Mouse (Mus musculus): ENCODE results near the gene Rrm1.
A peak's percentile ranks its signal among the peaks of the same experiment; 100 is the strongest.
"Not testable (repeated sequence)": the region's sequence is repeated elsewhere in the genome, so short reads cannot be mapped to it uniquely, and the experiment has no call there.

Rrm1 gene

GRCm38 (mm10) chr7:102441657-102442391 lies at the start of gene Rrm1:
Rrm1 (plus strand) TSS chr7:102441695.
- peak; percentile 73 for DNase-seq (ENCODE audit: low spot score)

GRCm38 (mm10) chr7:102393898-102394297 lies 47.6 kb upstream of the Rrm1 start:
- DNase-seq (ENCODE audit: low spot score), result no peak

- no peak for DNase-seq (ENCODE audit: low spot score)
Measured at GRCm38 (mm10) chr7:102395894-102396293, 45.6 kb upstream of the Rrm1 start.

- DNase-seq (ENCODE audit: low spot score), result no peak
Measured at GRCm38 (mm10) chr7:102396331-102396730, 45.2 kb upstream of the Rrm1 start.

GRCm38 (mm10) chr7:102399180-102399731 lies 42.2 kb upstream of the Rrm1 start:
- no peak for DNase-seq (ENCODE audit: low spot score)

- DNase-seq (ENCODE audit: low spot score), result no peak
Measured at GRCm38 (mm10) chr7:102404118-102404517, 37.4 kb upstream of the Rrm1 start.

GRCm38 (mm10) chr7:102407440-102407839 lies 34.1 kb upstream of the Rrm1 start:
- DNase-seq (ENCODE audit: low spot score), result no peak

- DNase-seq (ENCODE audit: low spot score), result not testable (repeated sequence)
Measured at GRCm38 (mm10) chr7:102415272-102415671, 26.2 kb upstream of the Rrm1 start.

- no peak for DNase-seq (ENCODE audit: low spot score)
Measured at GRCm38 (mm10) chr7:102415841-102416240, 25.7 kb upstream of the Rrm1 start.

- DNase-seq (ENCODE audit: low spot score), result no peak
Measured at GRCm38 (mm10) chr7:102417398-102417797, 24.1 kb upstream of the Rrm1 start.

GRCm38 (mm10) chr7:102422036-102422435 lies 19.5 kb upstream of the Rrm1 start:
- DNase-seq (ENCODE audit: low spot score), result no peak

GRCm38 (mm10) chr7:102425933-102426685 lies 15.4 kb upstream of the Rrm1 start:
- no peak for DNase-seq (ENCODE audit: low spot score)

GRCm38 (mm10) chr7:102434344-102434743 lies 7.2 kb upstream of the Rrm1 start:
- no peak for DNase-seq (ENCODE audit: low spot score)

GRCm38 (mm10) chr7:102440822-102441656 lies 456 bp upstream of the Rrm1 start:
- DNase-seq (ENCODE audit: low spot score), result no peak

GRCm38 (mm10) chr7:102442432-102442831 lies 937 bp downstream of the Rrm1 start:
- no peak for DNase-seq (ENCODE audit: low spot score)

GRCm38 (mm10) chr7:102444301-102444700 lies 2.8 kb downstream of the Rrm1 start:
- DNase-seq (ENCODE audit: low spot score), result no peak

GRCm38 (mm10) chr7:102446438-102446837 lies 4.9 kb downstream of the Rrm1 start:
- no peak for DNase-seq (ENCODE audit: low spot score)

- DNase-seq (ENCODE audit: low spot score), result no peak
Measured at GRCm38 (mm10) chr7:102458618-102459380, 17.3 kb downstream of the Rrm1 start.

GRCm38 (mm10) chr7:102467566-102467965 lies 26.1 kb downstream of the Rrm1 start:
- no peak for DNase-seq (ENCODE audit: low spot score)

GRCm38 (mm10) chr7:102472675-102473074 lies 31.2 kb downstream of the Rrm1 start:
- no peak for DNase-seq (ENCODE audit: low spot score)

GRCm38 (mm10) chr7:102476601-102477000 lies 35.1 kb downstream of the Rrm1 start:
- no peak for DNase-seq (ENCODE audit: low spot score)
